Comparison of ENCODE assay signal across 8 mouse cellular contexts in genomic region chr7:5015118-5016001, GRCm38 (mm10). TPM values are rescaled to one million over a fixed set of nuclear protein-coding genes. Genes with fewer than 3 reads are reported as not detected.
DNase-seq lines count a peak whose midpoint lies in the region; ATAC-seq and TF ChIP-seq lines count a peak whose summit lies in the region.

Gene Gm44973 (plus strand): TSS chr7:5015496.

- peaks cover 18% of the 10 kb centered on the region for H3K4me1 ChIP-seq in bone marrow macrophage, adult 2 months (ENCODE audit: control insufficient read depth, insufficient read depth, low read length)
- H3K4me1 ChIP-seq in embryonic facial prominence, embryonic 15.5 days, result no peaks in the 10 kb centered on the region
- peaks cover 11% of the 10 kb centered on the region for H3K4me1 ChIP-seq in limb, embryonic 12.5 days (replicated peaks)
- H3K4me1 ChIP-seq in midbrain, embryonic 14.5 days (ENCODE audit: control insufficient read depth, insufficient read depth, low read length), result 0 out of 2 replicates have a peak, but pooled peaks cover 3% of the 10 kb centered on the region

- peak within 1 kb of the TSS; percentile 54 for H3K4me2 ChIP-seq in embryonic facial prominence, embryonic 15.5 days (replicated peaks)
- peak within 1 kb of the TSS; percentile 61 for H3K4me2 ChIP-seq in limb, embryonic 12.5 days
- H3K4me2 ChIP-seq in midbrain, embryonic 14.5 days (ENCODE audit: low read length), result peak within 1 kb of the TSS; percentile 64

- peak; percentile 87 for ATAC-seq in embryonic facial prominence, embryonic 15.5 days (ENCODE audit: insufficient number of reproducible peaks, low FRiP score, low TSS enrichment, low read depth)
- peak; percentile 73 for ATAC-seq in limb, embryonic 12.5 days (ENCODE audit: insufficient number of reproducible peaks, insufficient read depth, low FRiP score, low TSS enrichment, low read depth)
- ATAC-seq in midbrain, embryonic 14.5 days (ENCODE audit: low FRiP score, low TSS enrichment), result peak; percentile 81

- TF ChIP-seq CTCF in bone marrow macrophage, adult 2 months (IDR thresholded peaks at IDR 0.05; ENCODE audit: low read depth, low read length), result no peak

- peak within 1 kb of the TSS; percentile 100 for H3K27ac ChIP-seq in bone marrow macrophage, adult 2 months (ENCODE audit: insufficient read depth, low read depth, low read length)
- H3K27ac ChIP-seq in embryonic facial prominence, embryonic 15.5 days (replicated peaks), result peak within 1 kb of the TSS; percentile 99
- peak within 1 kb of the TSS; percentile 98 for H3K27ac ChIP-seq in limb, embryonic 12.5 days
- peak within 1 kb of the TSS; percentile 97 for H3K27ac ChIP-seq in midbrain, embryonic 14.5 days (replicated peaks; ENCODE audit: low read depth, low read length)

- peak within 1 kb of the TSS; percentile 84 for H3K9ac ChIP-seq in embryonic facial prominence, embryonic 15.5 days
- peak within 1 kb of the TSS; percentile 85 for H3K9ac ChIP-seq in limb, embryonic 12.5 days (replicated peaks)
- peak within 1 kb of the TSS; percentile 73 for H3K9ac ChIP-seq in midbrain, embryonic 14.5 days (replicated peaks; ENCODE audit: low read length)

- H3K27me3 ChIP-seq in embryonic facial prominence, embryonic 15.5 days, result no peaks in the 10 kb centered on the region
- no peaks in the 10 kb centered on the region for H3K27me3 ChIP-seq in limb, embryonic 12.5 days
- H3K27me3 ChIP-seq in midbrain, embryonic 14.5 days (ENCODE audit: control insufficient read depth, insufficient read depth, low read length), result no peaks in the 10 kb centered on the region

- peaks cover 35% of the 10 kb centered on the region for H3K36me3 ChIP-seq in embryonic facial prominence, embryonic 15.5 days
- peaks cover 39% of the 10 kb centered on the region for H3K36me3 ChIP-seq in limb, embryonic 12.5 days
- peaks cover 23% of the 10 kb centered on the region for H3K36me3 ChIP-seq in midbrain, embryonic 14.5 days (ENCODE audit: control insufficient read depth, insufficient read depth, low read length)

- WGBS in embryonic facial prominence, embryonic 15.5 days, result under 1% methylated on average over 61 of the region's 76 CpGs
- WGBS in limb, embryonic 12.5 days, result under 1% methylated on average over 72 of the region's 76 CpGs
- WGBS in midbrain, embryonic 14.5 days, result under 1% methylated on average over 58 of the region's 76 CpGs

- H3K4me3 ChIP-seq in bone marrow macrophage, adult 2 months (ENCODE audit: insufficient read depth, low read length), result peak within 1 kb of the TSS; percentile 97
- peak within 1 kb of the TSS; percentile 74 for H3K4me3 ChIP-seq in embryonic facial prominence, embryonic 15.5 days (replicated peaks)
- H3K4me3 ChIP-seq in limb, embryonic 12.5 days (replicated peaks), result peak within 1 kb of the TSS; percentile 66
- H3K4me3 ChIP-seq in midbrain, embryonic 14.5 days (replicated peaks; ENCODE audit: low read depth, low read length), result peak within 1 kb of the TSS; percentile 74

- no peak for TF ChIP-seq POLR2A in bone marrow macrophage, adult 2 months (IDR thresholded peaks at IDR 0.05; ENCODE audit: borderline replicate concordance, low read depth, low read length)

- peak; percentile 98 for DNase-seq in A20 (ENCODE audit: low read depth, low spot score)
- DNase-seq in heart, adult 8-10 months (ENCODE audit: low spot score), result peak; percentile 92
- peak; percentile 93 to 94 for DNase-seq in kidney, adult 8-10 months
- DNase-seq in midbrain, embryonic 14.5 days, result peak; percentile 97
- peak; percentile 92 to 93 for DNase-seq in spleen, adult 18-20 months

- no peaks in the 10 kb centered on the region for H3K9me3 ChIP-seq in embryonic facial prominence, embryonic 15.5 days (replicated peaks)
- no peaks in the 10 kb centered on the region for H3K9me3 ChIP-seq in limb, embryonic 12.5 days
- H3K9me3 ChIP-seq in midbrain, embryonic 14.5 days (ENCODE audit: control insufficient read depth, low read length), result no peaks in the 10 kb centered on the region

RNA-seq across cellular contexts. Expression of gene Gm44973, which starts in this region (rescaled TPM):
- polyA plus RNA-seq in bone marrow macrophage, adult 2 months (2012; ENCODE audit: insufficient read depth, insufficient read length, missing spikeins), result not detected in 2 replicates
- polyA plus RNA-seq in embryonic facial prominence, embryonic 15.5 days (2015; fragmentation: Nextera tagmentation; extraction: Ambion mirVana), result 1.2 TPM in 1 of 2 replicates, not detected in the other
- not detected for total RNA-seq in heart, adult 8-10 months (2022)
- polyA plus RNA-seq in limb, embryonic 12.5 days (2016; fragmentation: Nextera tagmentation; extraction: Ambion mirVana), result 1.2 TPM in 1 of 2 replicates, not detected in the other
- polyA plus RNA-seq in midbrain, embryonic 14.5 days (2014; fragmentation: Nextera tagmentation; extraction: Ambion mirVana), result 1.3 TPM in 1 of 2 replicates, not detected in the other

Comparison
In these comparisons a context has a peak if more than half of its experiments do, and no peak if none do; other contexts are left out.
1. Peak in every context shown above with its lines: DNase-seq, ATAC-seq, H3K4me3 ChIP-seq and H3K27ac ChIP-seq.
2. Peak in DNase-seq in heart, adult 8-10 months; RNA of the gene not detected or under 1 TPM.